Mouse (Mus musculus) mature B cell (primary cell): ENCODE measurements around the gene Rtn4.
"Not testable (repeated sequence)": the region's sequence is repeated elsewhere in the genome, so short reads cannot be mapped to it uniquely, and the experiment has no call there.

Experiments
- in situ Hi-C: fragments of 300-500 bp; cut with MboI; formaldehyde crosslinking; loops from 2 replicates; pipeline ENCODE4 v1.14.3; 2019

Gene Rtn4

GRCm38 (mm10) chr11:29714114-29714513 is 21.4 kb downstream of the Rtn4 start:
- in situ Hi-C loops = no loop called here

- in situ Hi-C loops = no loop called here
These were observed 22.0 kb downstream of the Rtn4 start for GRCm38 (mm10) chr11:29714789-29715188.

- in situ Hi-C loops = no loop called here
These were observed 22.8 kb downstream of the Rtn4 start for GRCm38 (mm10) chr11:29715499-29715898.

GRCm38 (mm10) chr11:29718541-29718940 is 25.8 kb downstream of the Rtn4 start:
- in situ Hi-C loops = no loop called here

- in situ Hi-C loops = no loop called here
These were observed 26.9 kb downstream of the Rtn4 start for GRCm38 (mm10) chr11:29719597-29719996.

GRCm38 (mm10) chr11:29724213-29724612 is 31.5 kb downstream of the Rtn4 start:
- in situ Hi-C loops = no loop called here

GRCm38 (mm10) chr11:29725167-29725566 is 32.4 kb downstream of the Rtn4 start:
- in situ Hi-C loops = no loop called here

GRCm38 (mm10) chr11:29725610-29726009 is 32.9 kb downstream of the Rtn4 start:
- in situ Hi-C loops = no loop called here

- in situ Hi-C loops = no loop called here
These were observed 35.2 kb downstream of the Rtn4 start for GRCm38 (mm10) chr11:29727901-29728300.

- in situ Hi-C loops = no loop called here
These were observed 47.0 kb downstream of the Rtn4 start for GRCm38 (mm10) chr11:29739752-29740151.

GRCm38 (mm10) chr11:29744760-29745430 is 52.1 kb downstream of the Rtn4 start:
- in situ Hi-C loops = no loop called here

GRCm38 (mm10) chr11:29745513-29745912 is 52.8 kb downstream of the Rtn4 start:
- in situ Hi-C loops = no loop called here

- in situ Hi-C loops = no loop called here
These were observed 53.5 kb downstream of the Rtn4 start for GRCm38 (mm10) chr11:29746203-29746602.

GRCm38 (mm10) chr11:29747365-29747764 is 54.6 kb downstream of the Rtn4 start:
- in situ Hi-C loops = no loop called here

- in situ Hi-C loops = no loop called here
These were observed 55.1 kb downstream of the Rtn4 start for GRCm38 (mm10) chr11:29747881-29748280.

- in situ Hi-C loops = no loop called here
These were observed 56.2 kb downstream of the Rtn4 start for GRCm38 (mm10) chr11:29748750-29749467.

GRCm38 (mm10) chr11:29749468-29749829 is 56.7 kb downstream of the Rtn4 start:
- in situ Hi-C loops = no loop called here

GRCm38 (mm10) chr11:29751013-29751412 is 58.3 kb downstream of the Rtn4 start:
- in situ Hi-C loops = no loop called here

- in situ Hi-C loops = no loop called here
These were observed 59.2 kb downstream of the Rtn4 start for GRCm38 (mm10) chr11:29751648-29752611.

- in situ Hi-C loops = not testable (repeated sequence)
These were observed 63.3 kb downstream of the Rtn4 start for GRCm38 (mm10) chr11:29756007-29756406.

- in situ Hi-C loops = no loop called here
These were observed 65.9 kb downstream of the Rtn4 start for GRCm38 (mm10) chr11:29758617-29759016.

- in situ Hi-C loops = no loop called here
These were observed 68.6 kb downstream of the Rtn4 start for GRCm38 (mm10) chr11:29761387-29761786.
